Mouse (Mus musculus) A20 (cell line): ENCODE data around the gene Mpl.
A peak's percentile ranks its signal among the peaks of the same experiment; 100 is the strongest.

Experiments
- DNase-seq: peaks from one replicate; pipeline ENCODE4 v3.0.0-alpha.2; 2011; ENCODE audit warnings: low read depth, low spot score

Mpl gene

DNA sequence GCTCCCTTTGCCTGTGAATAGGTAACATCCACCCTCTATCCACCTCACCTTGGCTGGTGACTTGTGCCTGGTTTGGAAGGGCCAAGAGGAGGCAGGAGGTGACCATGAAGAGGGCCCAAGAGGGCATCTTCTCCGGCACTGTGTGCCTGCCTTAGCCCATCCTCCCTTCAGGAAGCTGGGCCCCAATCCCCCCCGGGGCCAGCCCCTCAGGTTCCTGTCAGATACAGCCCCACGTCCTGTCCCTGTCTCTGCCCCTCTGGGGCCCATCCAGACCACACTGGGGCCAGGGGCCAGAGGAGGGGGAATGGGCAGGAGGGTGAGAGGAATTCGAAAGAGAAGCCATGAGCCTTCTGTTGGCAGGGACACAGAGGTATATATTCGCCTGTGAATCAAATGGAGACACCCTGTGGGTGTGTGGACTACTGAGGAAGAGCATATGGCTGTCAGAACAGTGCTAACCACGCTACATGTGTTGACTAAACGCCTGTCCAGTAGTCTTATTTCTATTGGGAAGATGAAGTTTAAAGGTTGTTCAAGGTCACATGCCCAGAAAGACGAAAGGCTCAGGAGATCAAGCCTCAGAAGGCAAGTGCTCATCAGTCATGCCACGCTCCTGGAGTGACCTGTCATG, at the start of gene Mpl:
TSS of gene Mpl (minus strand) at position 169 of the 631 bp plus-strand sequence.
- DNase-seq: no peak

DNA sequence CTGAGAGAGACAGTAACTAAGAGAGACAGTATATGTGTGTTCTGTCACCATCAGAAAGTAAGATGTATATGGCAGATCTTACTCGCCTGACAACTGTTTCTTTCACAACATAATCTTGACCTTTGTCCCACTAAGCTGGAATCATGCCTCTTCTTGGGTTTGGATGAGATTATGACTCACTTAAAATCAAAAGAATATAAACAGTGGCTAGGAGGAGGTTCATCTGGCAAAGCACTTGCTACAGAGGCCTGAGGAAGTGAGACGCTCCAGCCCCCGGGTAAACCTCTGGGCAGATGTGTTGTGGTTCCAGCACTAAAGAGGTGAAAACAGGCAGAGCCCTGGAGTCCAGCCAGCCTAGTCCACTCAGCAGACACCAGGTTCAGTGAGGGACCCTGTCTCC, 48.2 kb upstream of the Mpl start:
- no peak for DNase-seq

DNA sequence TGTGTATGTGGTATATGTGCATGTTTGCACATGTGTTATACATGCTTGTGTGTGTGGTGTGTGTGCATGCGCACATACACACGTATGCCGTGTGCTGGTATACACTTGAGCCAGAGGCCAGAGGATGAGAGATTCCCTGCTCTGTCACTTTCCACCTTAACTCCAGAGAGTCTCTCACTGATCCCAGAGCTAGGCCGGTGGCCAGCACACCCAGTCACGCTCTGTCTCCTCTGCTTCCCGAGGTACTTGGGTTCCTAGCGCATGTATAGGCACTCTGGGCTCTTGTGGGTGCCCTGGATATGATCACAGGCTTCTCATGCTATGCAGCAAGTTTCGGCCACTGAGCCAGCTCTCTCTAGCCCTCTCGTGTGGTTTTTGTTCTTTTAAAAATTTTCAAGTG, 43.5 kb upstream of the Mpl start:
- no peak for DNase-seq

DNA sequence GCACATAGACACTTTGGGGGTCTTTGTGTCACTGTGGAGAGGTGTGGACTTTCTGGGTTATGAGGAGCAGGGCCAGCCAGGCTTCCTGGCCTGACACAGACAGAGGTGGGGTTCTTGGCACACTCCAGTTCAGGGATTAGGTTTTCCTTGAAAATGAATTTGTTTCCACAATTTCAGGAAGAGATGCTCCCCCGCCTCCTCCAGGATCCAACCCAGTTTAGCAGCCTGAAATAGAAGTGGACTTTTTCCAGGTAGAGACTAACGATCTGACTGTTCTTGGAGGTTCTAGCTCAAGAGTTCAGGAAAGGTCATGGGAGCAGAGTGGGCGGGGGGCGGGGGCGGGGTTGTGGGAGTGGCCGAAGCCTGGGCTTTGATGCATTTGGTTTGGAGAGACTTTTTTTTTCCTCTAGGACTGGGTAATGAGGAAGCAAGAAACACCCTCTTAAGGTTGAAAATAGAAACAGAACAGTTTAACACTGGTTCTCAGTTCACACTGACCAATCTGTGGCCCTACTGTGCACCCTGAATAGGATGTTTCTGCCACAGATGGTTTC, 42.9 kb upstream of the Mpl start:
- DNase-seq: peak; percentile 2

DNA sequence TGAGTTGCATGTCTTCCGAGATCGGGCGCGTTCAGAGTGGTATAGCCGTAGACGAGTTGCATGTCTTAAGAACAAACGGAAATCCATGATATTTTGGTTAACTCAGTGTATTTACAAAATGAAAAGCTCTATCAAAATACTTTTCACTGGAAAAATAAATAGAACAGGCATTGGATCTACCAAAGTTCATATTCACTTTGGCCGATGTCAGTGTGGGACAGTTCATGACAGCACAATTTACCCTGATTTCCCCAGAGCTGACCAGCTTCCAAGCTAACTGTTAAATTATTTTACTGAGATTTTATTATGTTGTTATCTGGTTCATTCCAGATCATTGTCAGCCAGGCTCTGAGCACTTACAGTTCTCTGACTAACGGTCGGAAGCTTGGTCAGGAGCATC, 33.1 kb upstream of the Mpl start:
- no peak for DNase-seq

DNA sequence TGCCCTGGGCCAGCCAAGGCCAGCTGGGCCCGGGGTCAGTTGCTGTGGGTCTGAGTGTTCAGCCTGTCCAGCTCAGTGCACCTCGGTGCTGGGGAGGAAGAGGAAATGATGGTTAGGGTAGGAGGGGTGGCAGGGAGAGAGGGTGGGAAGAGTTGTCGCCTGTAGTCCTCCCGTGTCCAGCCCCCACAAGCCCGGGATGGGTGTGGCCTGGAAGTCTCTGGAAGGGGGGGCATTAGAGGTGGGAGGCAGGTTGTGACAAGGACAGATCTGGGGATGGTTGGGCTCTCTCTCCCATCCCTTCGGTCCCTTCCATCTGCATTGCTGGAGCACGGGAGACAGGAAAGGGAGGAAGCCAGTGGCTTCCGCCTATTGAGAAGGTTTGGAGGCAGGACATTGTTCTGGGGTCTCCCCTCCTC, 32.4 kb upstream of the Mpl start, which contains the start of gene Tie1:
TSS of gene Tie1 (minus strand) at position 345 of the 416 bp plus-strand sequence.
- DNase-seq: no peak

DNA sequence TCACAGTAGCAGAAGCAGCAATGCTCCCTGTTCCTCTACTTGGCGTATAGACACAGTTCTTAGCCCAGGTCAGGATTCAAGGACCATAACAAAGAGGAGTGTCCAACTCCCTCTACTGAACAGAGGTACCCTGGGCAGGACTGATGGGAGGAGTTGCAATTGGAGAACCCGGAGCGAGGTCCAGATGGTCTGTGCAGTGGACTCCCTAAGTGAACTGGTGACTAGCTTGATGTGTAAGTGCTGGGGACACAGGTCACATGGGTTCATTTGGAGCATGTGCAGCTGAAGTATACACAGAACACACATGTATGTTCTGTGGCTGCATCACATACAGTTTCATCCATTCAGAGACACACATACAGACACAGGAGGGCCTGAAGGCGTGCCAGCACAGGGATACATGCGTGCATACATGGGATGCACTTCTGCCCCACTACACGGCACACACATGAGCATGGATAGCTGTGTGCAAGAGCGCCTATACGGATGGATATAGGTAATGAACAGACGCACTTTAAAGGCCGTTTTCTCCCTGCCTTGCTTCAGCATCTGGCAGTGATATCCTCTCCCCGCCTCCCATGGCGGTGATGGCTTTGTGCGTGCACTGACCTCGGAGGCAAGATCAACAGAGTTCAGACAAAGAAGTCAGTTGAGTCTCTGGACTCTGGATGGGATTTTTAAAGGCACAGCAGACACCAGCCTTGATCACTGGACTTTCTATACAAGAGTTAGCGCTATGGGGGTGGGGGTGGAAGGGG, 19.6 kb upstream of the Mpl start:
- DNase-seq: no peak

DNA sequence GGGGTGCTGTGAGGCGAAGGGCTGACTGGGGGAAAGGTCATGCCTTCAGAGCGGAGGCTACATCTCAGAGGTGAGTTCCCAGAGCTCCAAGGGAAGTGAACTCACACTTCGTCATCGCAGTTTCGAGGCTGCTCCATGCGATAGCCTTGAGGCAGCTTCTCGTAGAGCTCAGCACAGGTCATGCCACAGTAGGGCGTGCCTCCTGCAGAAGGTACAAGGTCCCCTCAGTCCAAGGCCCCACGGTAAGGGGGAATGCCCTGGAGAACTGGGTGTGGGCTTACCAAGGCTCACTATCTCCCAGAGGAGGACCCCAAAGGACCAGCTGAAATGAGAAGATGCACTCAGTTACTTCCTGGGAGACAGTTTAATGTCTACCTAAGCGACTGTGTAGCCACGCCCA, 15.4 kb upstream of the Mpl start:
- DNase-seq: no peak

DNA sequence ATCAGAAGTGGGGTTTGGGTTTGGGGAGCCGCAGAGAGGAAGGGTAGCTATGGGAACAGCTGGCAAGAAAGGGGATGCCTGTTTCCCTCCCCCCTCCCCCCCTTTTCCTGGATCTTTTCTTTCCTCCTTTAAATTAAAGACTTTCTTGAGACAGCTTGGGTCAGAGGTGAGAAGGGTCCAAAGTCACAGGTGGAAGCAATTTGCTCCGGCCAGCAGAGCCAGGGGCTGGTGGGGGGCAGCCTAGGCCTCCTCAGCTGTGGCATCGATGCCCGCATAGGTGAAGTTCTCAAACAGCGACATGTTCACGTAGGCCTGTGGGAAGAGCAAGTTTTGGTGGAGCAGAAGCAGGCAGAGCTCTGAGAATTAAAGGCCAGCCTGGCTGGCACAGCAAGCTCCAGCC, 14.0 kb upstream of the Mpl start:
- DNase-seq: no peak

DNA sequence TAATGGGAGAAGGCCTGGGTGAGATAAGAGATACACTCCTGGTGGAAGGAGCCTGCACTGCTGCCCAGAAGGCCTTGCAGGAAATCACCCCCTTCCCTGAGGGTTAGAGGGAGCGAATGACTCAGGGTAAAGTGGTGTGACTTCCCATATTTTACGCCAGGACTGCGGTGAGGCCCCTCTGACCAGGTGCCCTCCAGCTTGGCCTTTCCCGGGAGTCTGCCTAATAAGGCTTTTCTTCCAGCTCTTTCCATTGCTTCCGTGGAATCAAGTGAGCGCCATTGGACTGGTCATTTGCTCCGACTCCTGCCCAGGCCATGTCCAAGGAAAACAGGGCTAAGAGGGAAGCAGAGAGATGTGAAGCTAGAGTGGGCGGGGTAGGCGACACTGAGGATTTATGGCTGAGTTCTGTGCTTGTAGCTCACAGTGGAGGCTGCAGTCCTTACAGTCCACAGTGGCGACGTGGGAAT, 8.4 kb upstream of the Mpl start:
- no peak for DNase-seq

DNA sequence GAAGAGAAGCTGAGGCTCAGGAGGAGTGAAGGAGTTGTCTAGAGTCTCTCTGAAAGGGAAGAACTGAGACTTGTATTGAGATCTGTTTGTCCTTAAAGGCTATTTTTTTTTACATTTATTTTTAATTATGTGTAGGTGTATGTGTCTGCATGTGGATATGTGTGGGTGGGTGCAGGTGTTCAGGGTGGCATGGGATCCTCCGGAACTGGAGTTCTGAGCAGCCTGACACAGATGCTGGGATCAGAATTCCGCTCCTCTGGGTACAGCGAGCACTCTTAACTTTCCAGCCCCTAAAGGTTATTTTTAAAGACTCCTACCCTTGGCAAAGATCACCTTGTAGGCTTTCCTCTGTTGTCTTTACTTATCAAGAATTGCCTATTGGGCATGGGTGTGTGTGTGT, 7.6 kb upstream of the Mpl start:
- no peak for DNase-seq

DNA sequence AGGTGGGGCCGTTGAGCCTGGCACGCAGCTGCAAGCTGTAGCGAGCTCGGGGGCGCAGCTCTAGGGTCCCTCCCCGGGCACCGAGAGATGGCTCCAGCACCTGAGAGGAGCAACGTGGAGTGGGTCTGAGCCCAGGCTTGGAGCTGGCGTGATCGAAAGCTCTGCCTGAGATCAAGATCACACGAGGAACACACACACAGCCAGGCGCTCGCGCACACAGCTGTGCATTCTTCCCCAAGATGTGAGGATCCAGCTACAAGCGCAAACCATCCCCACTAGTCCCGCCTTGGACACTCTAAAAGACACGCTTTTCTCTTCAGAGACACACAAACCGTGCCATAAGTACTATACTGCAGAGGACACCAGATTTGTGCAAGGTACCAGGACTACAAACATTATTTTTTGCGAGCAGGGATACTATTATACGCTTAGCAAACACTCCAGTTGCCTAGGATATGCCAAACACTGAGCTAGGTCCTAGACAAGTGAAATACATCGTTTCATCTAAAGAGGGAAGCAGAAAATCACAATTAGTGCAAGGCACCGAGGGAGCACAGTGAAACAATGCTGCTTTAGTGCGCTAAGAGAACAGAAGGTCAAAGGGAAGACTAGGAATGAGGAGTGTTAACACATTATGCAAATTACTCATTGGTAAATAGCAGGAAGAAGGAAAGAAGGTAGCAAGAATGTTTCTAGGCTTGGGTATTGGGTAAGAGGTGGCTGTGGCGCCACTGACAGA, 10.7 kb downstream of the Mpl start:
- no peak for DNase-seq

DNA sequence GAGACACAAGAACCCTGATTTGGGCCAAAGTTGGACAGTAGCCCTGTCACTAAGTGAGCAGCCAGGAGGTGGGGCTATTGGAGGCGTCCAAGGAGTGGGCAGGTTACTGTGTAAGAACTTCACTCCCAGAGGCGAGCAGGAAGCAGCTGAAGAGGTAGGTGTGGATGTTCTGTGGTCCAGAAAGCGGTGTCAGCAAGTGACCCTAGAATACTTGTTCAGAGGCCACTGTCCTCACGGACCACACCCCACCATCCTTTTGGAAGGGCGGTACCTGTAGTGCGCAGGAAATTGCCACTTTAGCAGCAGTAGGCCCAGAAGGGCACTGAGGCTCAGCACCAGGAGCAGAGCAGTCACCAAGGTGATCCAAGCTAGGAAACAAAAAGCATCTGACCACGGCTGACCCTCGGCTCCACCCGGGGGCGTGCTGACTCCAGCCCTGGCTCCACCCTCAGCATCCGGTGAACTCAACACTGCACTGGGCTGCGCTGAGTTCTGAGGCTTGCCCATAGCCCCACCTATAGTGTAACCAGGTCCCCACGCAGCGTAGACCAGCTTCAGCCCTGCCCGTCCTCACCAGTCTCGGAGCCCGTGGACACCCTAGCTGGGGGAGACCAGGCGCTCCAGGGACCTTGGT, 11.4 kb downstream of the Mpl start:
- DNase-seq: no peak

DNA sequence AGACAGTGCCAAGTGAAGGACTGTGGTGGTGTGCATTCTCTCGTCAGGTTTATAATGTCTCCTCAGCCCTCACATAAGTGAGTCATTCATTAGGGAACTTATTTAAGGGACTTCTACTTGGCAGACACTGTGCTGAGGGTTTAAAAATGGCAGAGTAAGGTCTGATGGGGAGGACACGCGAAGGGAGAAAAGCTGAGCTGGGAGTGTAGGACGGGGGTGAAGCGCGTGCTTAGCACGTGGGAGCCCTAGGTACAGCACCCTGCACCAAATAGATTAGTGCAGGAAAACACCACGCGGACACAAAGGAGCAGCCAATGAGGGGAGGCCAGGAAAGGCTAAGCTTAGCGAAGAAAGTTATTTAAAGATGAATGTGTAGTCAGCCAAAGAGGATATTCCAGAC, 12.2 kb downstream of the Mpl start:
- DNase-seq: no peak

DNA sequence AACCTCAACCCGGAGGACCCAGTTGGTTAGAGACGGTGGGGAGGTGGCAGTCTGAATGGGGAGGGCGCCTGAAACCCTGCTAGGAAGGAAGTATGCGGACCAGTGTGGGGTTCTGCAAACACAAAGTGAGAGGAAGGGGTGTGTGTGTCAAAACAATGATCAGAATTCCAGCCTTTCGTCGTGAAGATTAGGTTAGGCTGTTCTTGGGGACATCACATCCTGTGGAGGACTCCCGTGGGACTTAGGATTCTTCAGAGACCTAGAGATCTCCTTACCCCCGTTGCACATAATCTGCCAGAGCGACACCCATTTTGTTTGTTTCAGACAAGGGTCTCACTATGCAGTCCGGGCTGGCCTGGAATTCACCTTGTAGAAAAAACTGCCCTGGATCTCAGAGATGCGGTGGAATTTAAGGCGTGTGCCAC, 19.5 kb downstream of the Mpl start:
- DNase-seq: peak; percentile 69

DNA sequence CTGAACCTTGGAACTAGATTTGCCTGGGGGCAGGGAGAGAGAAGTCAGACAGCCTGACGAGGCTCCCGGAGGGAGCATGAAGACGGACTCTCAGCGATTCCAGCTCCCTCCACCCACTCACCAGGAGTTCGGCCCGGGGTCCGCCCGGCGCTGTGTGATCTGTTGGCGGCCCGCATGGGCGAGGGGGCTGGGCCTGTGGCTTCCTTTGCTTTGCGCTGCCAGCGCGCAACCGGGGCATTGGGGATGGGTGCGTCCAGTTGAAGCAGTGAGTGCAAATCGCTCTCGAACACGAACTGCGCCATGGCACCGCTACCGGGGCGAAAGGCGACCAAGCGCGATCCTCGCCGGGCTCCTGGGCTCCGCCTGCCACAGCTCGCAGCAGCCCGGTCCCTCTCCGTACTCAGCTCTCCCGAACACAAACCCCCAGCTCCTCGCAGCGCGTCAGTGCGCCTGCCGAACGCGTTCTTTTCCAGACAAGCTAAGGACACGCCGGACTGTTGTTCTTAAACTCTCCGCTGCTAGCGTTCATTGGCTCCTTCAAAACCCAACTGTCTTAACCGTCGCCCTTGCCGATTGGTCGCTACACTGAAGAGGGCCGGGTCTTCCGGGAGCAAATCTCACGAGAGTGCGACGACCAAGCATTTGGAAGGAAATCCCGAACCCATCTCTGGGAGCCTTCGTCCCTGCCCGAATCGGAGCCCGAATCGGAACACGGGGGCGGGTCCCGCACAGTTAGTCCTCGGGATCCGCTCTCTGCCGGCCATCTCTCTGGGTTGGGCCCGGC, 20.3 kb downstream of the Mpl start, which contains the start of gene Cdc20:
TSS of gene Cdc20 (minus strand) at position 533 of the 784 bp plus-strand sequence.
- DNase-seq: peak; percentile 96

DNA sequence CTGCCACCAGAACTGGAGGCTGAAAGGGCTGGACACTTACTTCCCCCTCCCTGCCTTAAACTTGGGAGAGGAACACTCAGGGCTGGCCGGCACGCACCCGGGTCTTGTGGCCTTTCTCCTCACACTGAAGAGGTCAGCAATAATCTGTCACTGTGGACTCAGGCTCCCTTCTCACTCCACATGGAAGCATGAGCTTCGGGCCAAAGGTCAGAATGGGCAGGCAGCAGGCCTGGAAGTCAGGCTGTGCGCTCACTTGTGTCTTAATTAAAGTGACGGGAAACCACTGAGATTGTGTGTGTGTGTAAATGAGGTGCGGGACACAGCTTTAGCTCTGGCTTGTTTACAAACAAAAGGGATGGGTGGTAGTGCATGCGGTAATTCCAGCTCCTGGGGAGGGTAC, 25.0 kb downstream of the Mpl start:
- DNase-seq: no peak

DNA sequence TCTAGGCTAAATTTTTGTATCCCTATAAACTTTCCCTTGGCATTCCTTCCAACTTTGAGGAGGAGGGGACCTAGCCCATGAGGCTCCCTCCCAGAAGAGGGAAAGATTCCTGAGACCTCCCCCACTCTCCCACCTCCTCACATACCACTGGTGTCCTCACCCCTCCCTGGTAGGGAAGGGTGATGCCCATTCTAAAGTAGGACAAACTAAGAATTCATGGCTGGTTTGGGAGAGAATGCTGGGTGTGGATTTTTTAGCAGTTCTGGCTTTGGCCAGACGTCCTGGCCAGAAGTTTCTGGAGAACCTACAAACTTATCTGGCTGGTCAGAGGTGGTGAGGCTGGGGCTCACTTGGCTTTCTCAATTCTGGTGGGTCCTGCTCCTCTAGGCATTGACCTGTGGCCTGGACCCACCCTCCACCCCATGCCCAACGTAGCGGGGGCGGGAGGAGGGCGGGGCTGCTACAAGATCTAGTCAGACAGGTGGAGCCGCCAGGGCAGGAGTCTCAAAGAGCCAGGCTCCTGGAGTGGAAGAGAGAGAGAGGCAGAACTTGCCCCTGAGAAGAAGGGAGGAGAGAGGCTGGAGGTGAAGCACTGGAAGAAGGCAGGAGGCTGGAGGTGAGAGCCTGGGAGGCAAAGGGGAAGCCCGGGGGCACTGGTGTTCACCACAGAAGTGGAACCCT, 28.0 kb downstream of the Mpl start:
- peak; percentile 39 for DNase-seq

DNA sequence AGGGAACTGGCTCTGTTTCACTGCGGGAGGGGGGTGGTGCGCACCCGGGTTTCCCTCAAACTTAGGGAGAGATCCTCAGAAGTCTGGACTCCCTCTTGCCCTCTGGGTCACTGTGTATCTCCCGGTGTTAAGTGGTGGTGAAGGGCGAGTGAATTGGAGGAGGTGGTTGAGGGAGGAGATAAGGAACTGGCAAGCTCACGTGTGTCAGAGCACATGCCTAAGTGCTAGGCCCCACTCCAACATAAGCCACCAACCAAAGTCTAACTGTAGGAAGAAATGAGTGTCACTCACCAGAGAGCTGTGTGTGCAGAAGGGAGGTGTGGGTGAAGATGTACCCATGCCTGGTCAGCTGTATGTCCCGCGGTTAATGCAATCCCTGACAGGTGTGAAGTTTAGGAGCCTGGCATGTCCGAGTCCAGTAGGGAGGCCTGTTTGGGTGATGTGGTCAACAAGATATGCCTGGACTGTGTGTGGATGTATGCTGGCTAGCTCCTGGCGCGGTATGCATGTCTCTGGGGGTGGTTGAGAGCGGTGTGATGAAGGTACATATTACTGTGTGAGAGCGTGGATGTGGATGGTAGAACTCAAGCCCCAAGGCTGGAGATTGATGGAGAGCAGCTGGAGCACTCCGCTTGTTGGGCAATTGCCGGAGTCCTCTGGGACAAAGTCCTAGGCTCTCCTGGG, 28.6 kb downstream of the Mpl start:
- DNase-seq: peak; percentile 63
